Mouse (Mus musculus) embryonic fibroblast, embryonic 13.5 days (primary cell): ENCODE measurements at regions not wholly inside any gene's neighbourhood (a gene's known extent, or its start where the extent isn't known, plus 50 kb on each side); places are given as distances from the start of the nearest gene placed in this dataset.

Experiments
- H3K27ac ChIP-seq: 2 replicates; pipeline ENCODE4 v1.5.1; 2012; ENCODE audit warnings: low read length, control low read depth, inconsistent platforms; ENCODE audit not compliant: insufficient read depth
- H3K4me1 ChIP-seq: 2 replicates; pipeline ENCODE4 v1.6.1; 2011; ENCODE audit warnings: low read length; ENCODE audit not compliant: control insufficient read depth, insufficient read depth
- H3K4me3 ChIP-seq: 2 replicates; pipeline ENCODE4 v1.5.1; 2011; ENCODE audit warnings: mild to moderate bottlenecking, control low read depth, low read length; ENCODE audit not compliant: insufficient read depth
- CTCF ChIP-seq: IDR thresholded peaks from 2 replicates; pipeline ENCODE4 v1.5.1; 2011; ENCODE audit warnings: mild to moderate bottlenecking, control low read depth, low read length, moderate library complexity, borderline replicate concordance; ENCODE audit not compliant: insufficient read depth
- POLR2A ChIP-seq: IDR thresholded peaks from 2 replicates; pipeline ENCODE4 v1.6.1; 2011; ENCODE audit warnings: low read depth, mild to moderate bottlenecking, control low read depth, low read length, moderate library complexity

DNA sequence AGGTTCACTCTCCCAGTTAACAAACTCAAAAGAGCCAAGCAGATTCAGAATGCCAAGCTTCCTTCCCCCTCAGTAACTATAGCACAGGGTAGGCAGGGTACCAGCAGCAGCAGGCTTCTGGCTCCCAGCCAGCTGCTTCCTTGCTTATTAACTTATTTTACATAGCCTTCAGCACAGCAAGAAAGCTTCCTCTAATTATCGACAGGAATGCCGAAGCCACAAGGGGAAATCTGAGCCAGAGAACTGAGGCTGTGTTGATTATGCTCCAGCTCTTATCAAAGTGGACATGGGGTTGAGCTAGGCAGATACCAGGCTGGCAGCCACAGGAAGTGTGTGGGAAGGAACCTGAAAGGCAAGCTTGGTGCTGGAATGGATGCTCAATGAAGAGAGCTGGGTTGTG, 371.0 kb downstream of the Synb start:
- no peaks in the 10 kb centered on the region for H3K4me1 ChIP-seq
- H3K27ac ChIP-seq = no peak overlapping the region
- H3K4me3 ChIP-seq = no peak overlapping the region
- no peak for TF ChIP-seq POLR2A
- TF ChIP-seq CTCF = no peak

DNA sequence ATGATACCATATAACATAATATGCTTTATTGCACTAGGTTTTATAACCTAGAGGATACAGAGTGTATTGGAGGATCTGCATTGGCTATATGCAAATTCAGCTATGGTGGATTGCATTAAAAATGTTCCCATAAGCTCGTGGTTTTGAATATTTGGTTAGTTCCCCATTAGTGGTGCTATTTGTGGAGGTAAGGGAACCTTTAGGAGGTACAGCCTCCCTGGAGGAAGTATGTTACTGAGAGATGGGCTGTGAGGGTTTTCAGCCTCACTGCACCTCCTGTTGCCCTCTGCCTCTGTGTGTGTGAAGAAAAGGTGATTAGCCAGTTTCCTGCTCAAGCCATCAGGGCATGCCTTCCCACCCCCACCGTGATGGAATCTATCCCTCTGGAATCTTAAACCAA, 372.1 kb downstream of the Synb start:
- no peak overlapping the region for H3K4me3 ChIP-seq

GRCm38 (mm10) chr14:68918526-68919045, 375.5 kb downstream of the Synb start:
- Histone ChIP-seq H3K27ac (no peak overlapping the region), H3K4me3 (no peak overlapping the region), H3K4me1 (no peaks in the 10 kb centered on the region)
- TF ChIP-seq CTCF (no peak), POLR2A (no peak)

More for the DNA sequence above, 372.1 kb downstream of the Synb start:
- no peak overlapping the region for H3K27ac ChIP-seq
- TF ChIP-seq POLR2A = no peak
- no peak for TF ChIP-seq CTCF
- no peaks in the 10 kb centered on the region for H3K4me1 ChIP-seq

DNA sequence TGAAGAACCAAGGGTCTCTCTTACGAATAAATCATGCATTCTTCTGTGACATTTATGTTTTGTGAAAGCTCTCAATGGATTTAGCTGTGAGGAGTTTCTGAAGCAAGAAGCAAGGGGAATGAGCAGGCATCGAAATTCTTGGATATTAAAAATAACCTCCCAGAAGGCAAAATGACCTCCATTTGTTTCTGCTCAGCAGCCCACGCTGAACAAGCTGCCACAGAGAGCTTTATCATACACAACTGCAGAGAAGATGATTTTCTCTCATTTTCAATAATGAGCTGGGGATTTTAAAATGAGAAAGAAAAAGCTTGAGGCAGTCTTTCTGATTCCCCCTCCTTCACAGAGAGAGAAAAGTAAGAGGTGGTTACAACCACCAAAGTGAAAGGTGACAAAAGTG, 394.2 kb downstream of the Synb start:
- Histone ChIP-seq H3K4me3 (no peak overlapping the region), H3K27ac (no peak overlapping the region), H3K4me1 (no peaks in the 10 kb centered on the region)
- TF ChIP-seq POLR2A (no peak), CTCF (no peak)

- H3K27ac ChIP-seq = no peak overlapping the region
- no peak overlapping the region for H3K4me3 ChIP-seq
- H3K4me1 ChIP-seq = no peaks in the 10 kb centered on the region
- TF ChIP-seq POLR2A (no peak), CTCF (no peak)
Observed at GRCm38 (mm10) chr14:68877171-68877570, 416.9 kb downstream of the Synb start.

GRCm38 (mm10) chr14:68861071-68861470, 433.0 kb downstream of the Synb start:
- no peaks in the 10 kb centered on the region for H3K4me1 ChIP-seq
- TF ChIP-seq CTCF (no peak), POLR2A (no peak)
- no peak overlapping the region for H3K4me3 ChIP-seq
- no peak overlapping the region for H3K27ac ChIP-seq

- Histone ChIP-seq H3K4me1 (no peaks in the 10 kb centered on the region), H3K27ac (no peak overlapping the region), H3K4me3 (no peak overlapping the region)
- TF ChIP-seq CTCF = no peak
- no peak for TF ChIP-seq POLR2A
Observed at GRCm38 (mm10) chr14:68857948-68858347, 436.2 kb downstream of the Synb start.

DNA sequence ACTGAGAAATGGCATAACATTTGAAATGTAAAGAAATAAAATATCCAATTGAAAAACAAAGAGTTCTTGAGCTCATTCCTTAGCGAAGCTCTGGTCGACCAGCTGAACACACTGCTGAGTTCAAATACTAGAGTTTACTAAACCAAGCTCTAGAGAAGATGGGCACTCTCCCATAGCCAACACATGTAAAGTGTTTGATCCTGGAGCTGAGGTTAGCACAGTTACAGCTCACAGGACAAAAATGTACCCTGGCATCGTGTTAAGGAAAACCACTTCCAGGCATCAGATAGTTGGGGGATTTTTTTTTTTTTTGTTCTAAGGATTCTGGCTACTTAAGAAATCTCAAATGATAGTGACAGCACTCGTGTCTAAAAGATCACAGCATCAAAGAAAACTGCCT, 445.6 kb downstream of the Synb start:
- Histone ChIP-seq H3K4me3 (no peak overlapping the region), H3K27ac (peak overlapping the region; percentile 7), H3K4me1 (peaks cover 6% of the 10 kb centered on the region)
- TF ChIP-seq CTCF (no peak), POLR2A (no peak)

DNA sequence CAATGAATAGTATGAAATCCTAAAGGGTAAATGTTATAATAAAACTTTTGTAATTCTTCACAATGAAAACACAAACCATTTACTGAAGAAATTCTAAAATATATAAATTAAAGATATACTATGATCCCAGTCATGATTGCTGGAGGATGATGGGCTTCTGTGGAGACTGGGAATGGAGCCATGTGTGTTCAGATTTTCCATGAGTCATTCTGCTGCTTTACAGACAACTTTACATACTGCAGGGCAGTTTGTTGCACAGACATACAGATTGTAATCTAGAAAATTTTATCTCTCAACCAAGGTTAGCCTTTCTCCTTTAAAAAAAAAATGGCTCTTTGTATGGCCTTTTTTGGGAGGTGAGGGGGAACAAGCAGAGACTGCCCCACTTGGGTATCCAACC, 446.5 kb downstream of the Synb start:
- peak overlapping the region; percentile 7 for H3K27ac ChIP-seq
- H3K4me1 ChIP-seq = peaks cover 6% of the 10 kb centered on the region
- TF ChIP-seq POLR2A (no peak), CTCF (no peak)
- H3K4me3 ChIP-seq = no peak overlapping the region

DNA sequence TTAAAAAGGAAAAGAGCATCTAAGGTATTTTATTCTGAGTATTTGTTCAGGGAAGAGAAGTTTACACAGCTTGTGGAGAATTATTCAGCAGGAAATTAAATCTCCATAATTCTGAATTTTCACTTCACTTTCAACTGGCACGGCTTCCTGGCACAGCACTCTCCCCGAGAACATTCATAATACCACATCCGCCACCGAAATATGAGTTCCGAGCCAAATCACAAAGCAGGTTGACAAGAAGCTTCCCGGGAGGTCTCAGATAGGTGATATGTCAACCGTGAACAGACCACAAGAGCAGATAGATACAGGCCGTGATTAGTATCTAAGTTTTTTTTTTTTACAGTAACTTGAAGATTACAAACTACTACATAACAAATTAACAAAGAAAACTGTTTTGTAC, 473.9 kb downstream of the Synb start:
- H3K27ac ChIP-seq = no peak overlapping the region
- TF ChIP-seq CTCF (no peak), POLR2A (no peak)
- no peaks in the 10 kb centered on the region for H3K4me1 ChIP-seq
- H3K4me3 ChIP-seq = no peak overlapping the region

- TF ChIP-seq CTCF (no peak), POLR2A (no peak)
- no peaks in the 10 kb centered on the region for H3K4me1 ChIP-seq
- no peak overlapping the region for H3K4me3 ChIP-seq
- no peak overlapping the region for H3K27ac ChIP-seq
Observed at GRCm38 (mm10) chr14:68808976-68809375, 485.1 kb downstream of the Synb start.
